Mouse (Mus musculus) olfactory bulb, adult 2 months (tissue): ENCODE measurements around the gene Mapk8ip3.

Experiments
- CTCF ChIP-seq: fragments of 200-500 bp; IDR thresholded peaks from 2 replicates; pipeline ENCODE4 v1.5.1; 2012; ENCODE audit warnings: low read depth, mild to moderate bottlenecking, low read length, moderate library complexity; ENCODE audit not compliant: insufficient read depth
- POLR2A ChIP-seq: fragments of 200-500 bp; IDR thresholded peaks from 2 replicates; pipeline ENCODE4 v1.6.1; 2012; ENCODE audit warnings: mild to moderate bottlenecking, low read depth, low read length, moderate library complexity; ENCODE audit not compliant: insufficient read depth

DNA sequence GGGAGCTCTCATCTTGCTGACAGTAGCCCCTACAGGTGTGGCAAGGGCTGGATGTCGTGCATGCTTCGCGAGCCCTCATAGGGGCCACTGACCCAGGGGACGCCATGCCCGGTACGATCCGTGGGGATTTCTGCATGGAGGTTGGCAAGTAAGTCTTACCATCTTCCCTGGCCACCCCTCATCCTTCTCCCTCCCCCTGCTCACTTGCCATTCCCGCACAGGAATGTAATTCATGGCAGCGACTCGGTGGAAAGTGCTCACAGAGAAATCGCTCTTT, 39.8 kb downstream of the Mapk8ip3 start:
- TF ChIP-seq CTCF (no peak), POLR2A (no peak)
